Mouse (Mus musculus): Measurements from ENCODE around the gene Slc52a3. TPM values are rescaled to one million over a fixed set of nuclear protein-coding genes. Genes with fewer than 3 reads are reported as not detected.

Gene Slc52a3
- polyA plus RNA-seq, 1 experiment from 2014 or later: 0.36 TPM

DNA sequence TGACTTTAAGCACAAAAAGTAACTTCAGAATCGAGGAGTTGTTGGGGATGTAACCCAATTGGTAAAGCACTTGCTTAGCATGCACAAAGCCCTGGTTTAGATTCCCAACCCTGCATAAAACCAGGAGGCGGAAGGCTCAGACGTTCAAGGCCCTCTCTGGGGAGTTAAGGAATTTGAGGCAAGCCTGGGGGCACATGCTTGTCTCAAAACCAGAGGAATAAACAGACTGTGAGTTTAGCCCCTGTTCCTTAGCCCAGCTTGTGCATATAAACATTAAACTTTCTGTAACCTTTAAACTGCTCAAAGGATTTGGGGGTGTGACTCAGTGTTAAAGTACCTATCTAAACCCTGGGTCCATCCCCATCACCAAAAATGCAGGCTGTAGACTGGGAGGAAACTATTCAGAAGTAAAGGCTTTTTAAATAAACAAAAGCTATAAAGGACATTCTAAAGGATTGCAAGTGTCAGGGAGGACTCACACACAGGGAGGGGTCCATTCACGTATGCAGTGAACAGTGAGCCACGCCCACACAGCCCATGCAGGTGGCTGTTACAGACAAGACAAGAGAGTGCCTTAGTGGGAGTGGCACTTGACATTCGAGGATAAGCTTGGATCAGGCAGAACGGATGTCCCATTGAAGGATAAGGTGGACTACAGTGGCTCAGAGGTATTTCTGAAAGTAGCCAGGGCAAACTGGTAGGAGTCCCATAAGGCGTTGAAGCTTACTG is 1.6 kb downstream of the Slc52a3 start:
- H3K4me2 ChIP-seq (ENCODE audit: low read depth, low read length): no peak overlapping the region
- no peaks in the 10 kb centered on the region for H3K9me3 ChIP-seq (replicated peaks; ENCODE audit: control insufficient read depth, low read length)
- no peaks in the 10 kb centered on the region for H3K4me1 ChIP-seq (ENCODE audit: control insufficient read depth, insufficient read depth, low read length)
- peak; percentile 45 for DNase-seq (ENCODE audit: low spot score)
- peaks cover 10% of the 10 kb centered on the region for H3K27me3 ChIP-seq (ENCODE audit: control insufficient read depth, insufficient read depth, low read length)
- ATAC-seq (replicated peaks; ENCODE audit: insufficient number of reproducible peaks, low FRiP score, low TSS enrichment, low read depth): no peak
- H3K27ac ChIP-seq (replicated peaks; ENCODE audit: low read depth, low read length): no peak overlapping the region
- no peak overlapping the region for H3K4me3 ChIP-seq (ENCODE audit: low read depth, low read length)
- H3K9ac ChIP-seq (replicated peaks; ENCODE audit: low read length): no peak overlapping the region
- H3K36me3 ChIP-seq (replicated peaks; ENCODE audit: control insufficient read depth, insufficient read depth, low read depth, low read length): no peaks in the 10 kb centered on the region
- 44% methylated on average over 8 of the region's 8 CpGs for WGBS

GRCm38 (mm10) chr2:151998505-151998899 is 2.2 kb downstream of the Slc52a3 start:
- WGBS: 71% methylated on average over 9 of the region's 9 CpGs
- Histone ChIP-seq H3K9me3 (replicated peaks; ENCODE audit: control insufficient read depth, low read length) (no peaks in the 10 kb centered on the region), H3K9ac (replicated peaks; ENCODE audit: low read length) (no peak overlapping the region), H3K27me3 (ENCODE audit: control insufficient read depth, insufficient read depth, low read length) (peaks cover 10% of the 10 kb centered on the region), H3K4me2 (ENCODE audit: low read depth, low read length) (no peak overlapping the region), H3K36me3 (replicated peaks; ENCODE audit: control insufficient read depth, insufficient read depth, low read depth, low read length) (no peaks in the 10 kb centered on the region), H3K27ac (replicated peaks; ENCODE audit: low read depth, low read length) (no peak overlapping the region), H3K4me1 (ENCODE audit: control insufficient read depth, insufficient read depth, low read length) (no peaks in the 10 kb centered on the region), H3K4me3 (ENCODE audit: low read depth, low read length) (no peak overlapping the region)
- DNase-seq (ENCODE audit: low spot score) (no peak), ATAC-seq (replicated peaks; ENCODE audit: insufficient number of reproducible peaks, low FRiP score, low TSS enrichment, low read depth) (no peak)

GRCm38 (mm10) chr2:151998932-151999331 is 2.6 kb downstream of the Slc52a3 start:
- no peak overlapping the region for H3K4me3 ChIP-seq (ENCODE audit: low read depth, low read length)

GRCm38 (mm10) chr2:151999669-152000290 is 3.5 kb downstream of the Slc52a3 start:
- ATAC-seq (replicated peaks; ENCODE audit: insufficient number of reproducible peaks, low FRiP score, low TSS enrichment, low read depth): no peak
- no peaks in the 10 kb centered on the region for H3K9me3 ChIP-seq (replicated peaks; ENCODE audit: control insufficient read depth, low read length)
- no peak for DNase-seq (ENCODE audit: low spot score)
- H3K4me2 ChIP-seq (ENCODE audit: low read depth, low read length): no peak overlapping the region
- peaks cover 10% of the 10 kb centered on the region for H3K27me3 ChIP-seq (ENCODE audit: control insufficient read depth, insufficient read depth, low read length)
- no peaks in the 10 kb centered on the region for H3K36me3 ChIP-seq (replicated peaks; ENCODE audit: control insufficient read depth, insufficient read depth, low read depth, low read length)
- H3K4me1 ChIP-seq (ENCODE audit: control insufficient read depth, insufficient read depth, low read length): no peaks in the 10 kb centered on the region
- H3K9ac ChIP-seq (replicated peaks; ENCODE audit: low read length): no peak overlapping the region
- no peak overlapping the region for H3K4me3 ChIP-seq (ENCODE audit: low read depth, low read length)
- 5% methylated on average over 20 of the region's 20 CpGs for WGBS
- no peak overlapping the region for H3K27ac ChIP-seq (replicated peaks; ENCODE audit: low read depth, low read length)

More at GRCm38 (mm10) chr2:151998932-151999331, 2.6 kb downstream of the Slc52a3 start:
- Histone ChIP-seq H3K4me2 (ENCODE audit: low read depth, low read length) (no peak overlapping the region), H3K9me3 (replicated peaks; ENCODE audit: control insufficient read depth, low read length) (no peaks in the 10 kb centered on the region), H3K27ac (replicated peaks; ENCODE audit: low read depth, low read length) (no peak overlapping the region), H3K4me1 (ENCODE audit: control insufficient read depth, insufficient read depth, low read length) (no peaks in the 10 kb centered on the region), H3K36me3 (replicated peaks; ENCODE audit: control insufficient read depth, insufficient read depth, low read depth, low read length) (no peaks in the 10 kb centered on the region), H3K27me3 (ENCODE audit: control insufficient read depth, insufficient read depth, low read length) (peaks cover 10% of the 10 kb centered on the region), H3K9ac (replicated peaks; ENCODE audit: low read length) (no peak overlapping the region)
- no peak for DNase-seq (ENCODE audit: low spot score)
- ATAC-seq (replicated peaks; ENCODE audit: insufficient number of reproducible peaks, low FRiP score, low TSS enrichment, low read depth): no peak
- 71% methylated on average over 4 of the region's 4 CpGs for WGBS

DNA sequence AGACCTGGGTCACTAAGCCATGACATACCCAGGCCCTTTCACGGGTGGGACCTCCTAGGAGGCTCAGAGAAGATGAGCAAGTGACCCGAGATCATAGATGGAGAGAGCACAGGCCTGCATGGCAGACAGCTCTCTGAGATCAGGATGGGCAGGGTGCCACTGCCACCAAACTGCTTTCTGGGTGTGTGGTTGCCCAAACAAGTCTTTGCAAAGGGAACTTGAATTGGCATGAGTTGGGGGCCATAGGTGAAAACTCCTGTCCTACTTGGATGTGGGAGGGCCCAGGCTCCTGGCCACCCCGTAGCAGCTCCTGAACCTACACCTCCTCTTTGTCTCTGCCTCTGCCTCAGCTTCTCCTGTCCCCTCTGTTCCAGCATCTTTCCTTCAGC is 4.0 kb downstream of the Slc52a3 start:
- H3K36me3 ChIP-seq (replicated peaks; ENCODE audit: control insufficient read depth, insufficient read depth, low read depth, low read length): no peaks in the 10 kb centered on the region
- peaks cover 10% of the 10 kb centered on the region for H3K27me3 ChIP-seq (ENCODE audit: control insufficient read depth, insufficient read depth, low read length)
- H3K4me3 ChIP-seq (ENCODE audit: low read depth, low read length): no peak overlapping the region
- WGBS: 39% methylated on average over 3 of the region's 3 CpGs
- no peak for ATAC-seq (replicated peaks; ENCODE audit: insufficient number of reproducible peaks, low FRiP score, low TSS enrichment, low read depth)
- H3K4me1 ChIP-seq (ENCODE audit: control insufficient read depth, insufficient read depth, low read length): no peaks in the 10 kb centered on the region
- H3K9ac ChIP-seq (replicated peaks; ENCODE audit: low read length): no peak overlapping the region
- H3K9me3 ChIP-seq (replicated peaks; ENCODE audit: control insufficient read depth, low read length): no peaks in the 10 kb centered on the region
- no peak overlapping the region for H3K4me2 ChIP-seq (ENCODE audit: low read depth, low read length)
- H3K27ac ChIP-seq (replicated peaks; ENCODE audit: low read depth, low read length): no peak overlapping the region
- DNase-seq (ENCODE audit: low spot score): no peak

DNA sequence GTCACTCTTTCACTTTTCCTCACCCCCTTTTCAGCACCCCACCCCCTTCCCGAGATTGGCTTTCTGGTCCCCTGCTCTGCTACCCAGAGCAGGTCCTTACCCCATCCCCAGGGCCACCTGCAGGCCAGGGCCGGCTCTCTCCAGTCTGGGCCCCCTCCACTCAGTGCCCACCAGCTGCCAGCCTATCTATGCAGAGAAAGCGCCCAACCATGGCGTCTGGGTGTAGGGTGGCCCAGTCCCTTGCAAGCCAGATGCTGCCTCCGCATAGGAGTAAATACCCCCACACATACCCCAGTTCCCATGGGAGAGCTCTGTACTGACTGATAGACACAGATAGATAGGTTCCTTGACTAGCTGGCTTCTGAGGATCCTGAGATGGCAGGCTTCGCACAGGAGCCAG is 4.4 kb downstream of the Slc52a3 start:
- Histone ChIP-seq H3K4me2 (ENCODE audit: low read depth, low read length) (no peak overlapping the region), H3K36me3 (replicated peaks; ENCODE audit: control insufficient read depth, insufficient read depth, low read depth, low read length) (no peaks in the 10 kb centered on the region), H3K9ac (replicated peaks; ENCODE audit: low read length) (no peak overlapping the region), H3K4me1 (ENCODE audit: control insufficient read depth, insufficient read depth, low read length) (no peaks in the 10 kb centered on the region), H3K4me3 (ENCODE audit: low read depth, low read length) (no peak overlapping the region), H3K9me3 (replicated peaks; ENCODE audit: control insufficient read depth, low read length) (no peaks in the 10 kb centered on the region), H3K27me3 (ENCODE audit: control insufficient read depth, insufficient read depth, low read length) (peaks cover 10% of the 10 kb centered on the region; the same call in 1 of the 2 replicates), H3K27ac (replicated peaks; ENCODE audit: low read depth, low read length) (no peak overlapping the region)
- 59% methylated on average over 6 of the region's 6 CpGs for WGBS
- ATAC-seq (replicated peaks; ENCODE audit: insufficient number of reproducible peaks, low FRiP score, low TSS enrichment, low read depth) (no peak), DNase-seq (ENCODE audit: low spot score) (no peak)

DNA sequence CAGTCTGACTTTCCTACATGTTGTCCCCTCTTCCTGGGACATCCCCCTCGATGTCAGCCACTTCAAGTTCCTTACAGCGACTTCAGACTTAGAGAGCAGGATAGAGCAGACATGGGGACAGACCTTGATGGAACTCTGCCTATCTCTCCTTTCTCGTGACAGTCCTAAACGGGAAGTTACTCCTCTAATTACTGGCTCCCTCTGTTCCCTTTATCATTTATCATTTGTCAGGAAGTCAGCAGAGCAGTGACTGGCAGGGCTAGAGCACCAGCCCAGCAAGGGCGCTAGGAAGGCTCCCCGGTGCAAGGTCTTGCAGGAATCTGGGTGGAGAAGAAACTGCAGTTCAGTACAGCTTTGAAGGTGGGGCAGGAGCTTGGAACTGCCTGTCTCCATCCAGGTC is 6.2 kb downstream of the Slc52a3 start:
- H3K9me3 ChIP-seq (replicated peaks; ENCODE audit: control insufficient read depth, low read length): no peaks in the 10 kb centered on the region
- H3K4me3 ChIP-seq (ENCODE audit: low read depth, low read length): no peak overlapping the region
- H3K36me3 ChIP-seq (replicated peaks; ENCODE audit: control insufficient read depth, insufficient read depth, low read depth, low read length): no peaks in the 10 kb centered on the region
- H3K27me3 ChIP-seq (ENCODE audit: control insufficient read depth, insufficient read depth, low read length): no peaks in the 10 kb centered on the region; the same call in 1 of the 2 replicates
- no peak overlapping the region for H3K9ac ChIP-seq (replicated peaks; ENCODE audit: low read length)
- H3K27ac ChIP-seq (replicated peaks; ENCODE audit: low read depth, low read length): no peak overlapping the region
- H3K4me2 ChIP-seq (ENCODE audit: low read depth, low read length): no peak overlapping the region
- no peaks in the 10 kb centered on the region for H3K4me1 ChIP-seq (ENCODE audit: control insufficient read depth, insufficient read depth, low read length)
- ATAC-seq (replicated peaks; ENCODE audit: insufficient number of reproducible peaks, low FRiP score, low TSS enrichment, low read depth) (no peak), DNase-seq (ENCODE audit: low spot score) (no peak)
- WGBS: 75% methylated on average over 6 of the region's 6 CpGs

- Histone ChIP-seq H3K4me3 (ENCODE audit: low read depth, low read length) (no peak overlapping the region), H3K9me3 (replicated peaks; ENCODE audit: control insufficient read depth, low read length) (no peaks in the 10 kb centered on the region), H3K4me1 (ENCODE audit: control insufficient read depth, insufficient read depth, low read length) (no peaks in the 10 kb centered on the region), H3K9ac (replicated peaks; ENCODE audit: low read length) (no peak overlapping the region), H3K27ac (replicated peaks; ENCODE audit: low read depth, low read length) (no peak overlapping the region), H3K27me3 (ENCODE audit: control insufficient read depth, insufficient read depth, low read length) (no peaks in the 10 kb centered on the region), H3K4me2 (ENCODE audit: low read depth, low read length) (no peak overlapping the region), H3K36me3 (replicated peaks; ENCODE audit: control insufficient read depth, insufficient read depth, low read depth, low read length) (no peaks in the 10 kb centered on the region)
- no peak for DNase-seq (ENCODE audit: low spot score)
- ATAC-seq (replicated peaks; ENCODE audit: insufficient number of reproducible peaks, low FRiP score, low TSS enrichment, low read depth): no peak
- 54% methylated on average over 10 of the region's 10 CpGs for WGBS
Measured at GRCm38 (mm10) chr2:152007783-152008182, 11.5 kb downstream of the Slc52a3 start.
